Mouse (Mus musculus) heart, embryonic 15.5 days (tissue): ENCODE measurements around the gene Gdf9. TPM values are rescaled to one million over a fixed set of nuclear protein-coding genes. Genes with fewer than 3 reads are reported as not detected.

Source experiments
- ATAC-seq: fragments of 200-750 bp; cut with Nextera tagmentation; replicated peaks from 2 replicates; pipeline ENCODE4 v1.8.0; 2017; ENCODE audit warnings: low read depth, moderate TSS enrichment; ENCODE audit not compliant: insufficient number of reproducible peaks, insufficient read depth, low FRiP score
- H3K27ac ChIP-seq: fragments of 300-500 bp; sonication (generic); 2 replicates; pipeline ENCODE4 v1.5.1; 2015; ENCODE audit warnings: mild to moderate bottlenecking, inconsistent platforms
- H3K27me3 ChIP-seq: fragments of 300-500 bp; sonication (generic); 2 replicates; pipeline ENCODE4 v1.6.1; 2015; ENCODE audit warnings: inconsistent platforms
- H3K36me3 ChIP-seq: fragments of 300-500 bp; sonication (generic); 2 replicates; pipeline ENCODE4 v1.6.1; 2015; ENCODE audit warnings: mild to moderate bottlenecking, inconsistent platforms
- H3K4me1 ChIP-seq: fragments of 300-500 bp; sonication (generic); replicated peaks from 2 replicates; pipeline ENCODE4 v1.6.1; 2015; ENCODE audit warnings: inconsistent platforms
- H3K4me2 ChIP-seq: fragments of 300-500 bp; sonication (generic); 2 replicates; pipeline ENCODE4 v1.6.1; 2015; ENCODE audit warnings: inconsistent platforms, mild to moderate bottlenecking, moderate library complexity
- H3K4me3 ChIP-seq: fragments of 300-500 bp; sonication (generic); 2 replicates; pipeline ENCODE4 v1.5.1; 2015; ENCODE audit warnings: mild to moderate bottlenecking, inconsistent platforms
- H3K9ac ChIP-seq: fragments of 300-500 bp; sonication (generic); 2 replicates; pipeline ENCODE4 v1.6.1; 2015; ENCODE audit warnings: mild to moderate bottlenecking, inconsistent platforms
- H3K9me3 ChIP-seq: fragments of 300-500 bp; sonication (generic); replicated peaks from 2 replicates; pipeline ENCODE4 v1.6.1; 2016; ENCODE audit warnings: inconsistent platforms
- WGBS: fragments of 180-500 bp; shearing (Covaris S2); methylation state at CpG from one replicate; pipeline ENCODE4 v1.1.7; 2015; ENCODE audit warnings: mixed read lengths; 5-methylcytosine and 5-hydroxymethylcytosine counted together
- polyA plus RNA-seq: library from polyadenylated mRNA; unstranded; fragments of >200 nt; fragmentation: Nextera tagmentation; extraction: Ambion mirVana; gene quantifications from 2 replicates; pipeline ENCODE4 v1.2.1, GENCODE M21; 2015

Gene Gdf9
- polyA plus RNA-seq, 1 experiment from 2014 or later = 1.4 TPM

GRCm38 (mm10) chr11:53446183-53446582 is 15.4 kb downstream of the Gdf9 start:
- Histone ChIP-seq H3K9me3 (no peaks in the 10 kb centered on the region), H3K9ac (no peak overlapping the region), H3K27ac (no peak overlapping the region), H3K36me3 (no peaks in the 10 kb centered on the region), H3K4me2 (no peak overlapping the region), H3K4me3 (no peak overlapping the region), H3K4me1 (peaks cover 28% of the 10 kb centered on the region), H3K27me3 (no peaks in the 10 kb centered on the region)
- WGBS = 80% methylated on average over 13 of the region's 13 CpGs
- ATAC-seq = no peak

- 84% methylated on average over 8 of the region's 8 CpGs for WGBS
Observed at GRCm38 (mm10) chr11:53447996-53448395, 17.2 kb downstream of the Gdf9 start.

GRCm38 (mm10) chr11:53448529-53448928 is 17.7 kb downstream of the Gdf9 start:
- Histone ChIP-seq H3K9me3 (no peaks in the 10 kb centered on the region), H3K4me2 (no peak overlapping the region), H3K4me3 (no peak overlapping the region), H3K27ac (peak overlapping the region; percentile 31), H3K27me3 (no peaks in the 10 kb centered on the region), H3K36me3 (no peaks in the 10 kb centered on the region), H3K9ac (no peak overlapping the region), H3K4me1 (peaks cover 18% of the 10 kb centered on the region)
- ATAC-seq = peak; percentile 63; the same call in 1 of the 2 replicates
- 85% methylated on average over 1 of the region's 1 CpGs for WGBS

More at GRCm38 (mm10) chr11:53447996-53448395, 17.2 kb downstream of the Gdf9 start:
- H3K27ac ChIP-seq = peak overlapping the region; percentile 1; the same call in 1 of the 2 replicates
- H3K9ac ChIP-seq = no peak overlapping the region
- H3K36me3 ChIP-seq = no peaks in the 10 kb centered on the region
- no peaks in the 10 kb centered on the region for H3K27me3 ChIP-seq
- ATAC-seq = no peak
- H3K4me3 ChIP-seq = no peak overlapping the region
- peaks cover 18% of the 10 kb centered on the region for H3K4me1 ChIP-seq
- no peaks in the 10 kb centered on the region for H3K9me3 ChIP-seq
- H3K4me2 ChIP-seq = no peak overlapping the region

- no peaks in the 10 kb centered on the region for H3K36me3 ChIP-seq
- no peak overlapping the region for H3K4me2 ChIP-seq
- no peaks in the 10 kb centered on the region for H3K9me3 ChIP-seq
- H3K4me3 ChIP-seq = no peak overlapping the region
- peaks cover 18% of the 10 kb centered on the region for H3K4me1 ChIP-seq
- 35% methylated on average over 15 of the region's 15 CpGs for WGBS
- no peak for ATAC-seq
- no peak overlapping the region for H3K27ac ChIP-seq
- no peaks in the 10 kb centered on the region for H3K27me3 ChIP-seq
- no peak overlapping the region for H3K9ac ChIP-seq
Observed at GRCm38 (mm10) chr11:53450070-53450705, 19.4 kb downstream of the Gdf9 start.

- H3K9me3 ChIP-seq = no peaks in the 10 kb centered on the region
- ATAC-seq = no peak
- H3K36me3 ChIP-seq = no peaks in the 10 kb centered on the region
- peaks cover 18% of the 10 kb centered on the region for H3K4me1 ChIP-seq
- WGBS = 68% methylated on average over 2 of the region's 2 CpGs
- no peak overlapping the region for H3K9ac ChIP-seq
- no peak overlapping the region for H3K4me2 ChIP-seq
- no peak overlapping the region for H3K27ac ChIP-seq
- no peak overlapping the region for H3K4me3 ChIP-seq
- no peaks in the 10 kb centered on the region for H3K27me3 ChIP-seq
Observed at GRCm38 (mm10) chr11:53451361-53451760, 20.5 kb downstream of the Gdf9 start.

GRCm38 (mm10) chr11:53452396-53452795 is 21.6 kb downstream of the Gdf9 start:
- Histone ChIP-seq H3K4me2 (no peak overlapping the region), H3K4me1 (peaks cover 22% of the 10 kb centered on the region), H3K4me3 (no peak overlapping the region), H3K27me3 (no peaks in the 10 kb centered on the region), H3K9ac (no peak overlapping the region), H3K9me3 (no peaks in the 10 kb centered on the region), H3K36me3 (no peaks in the 10 kb centered on the region), H3K27ac (no peak overlapping the region)
- WGBS = 95% methylated on average over 9 of the region's 9 CpGs
- no peak for ATAC-seq

GRCm38 (mm10) chr11:53453031-53453430 is 22.2 kb downstream of the Gdf9 start:
- Histone ChIP-seq H3K27ac (no peak overlapping the region), H3K4me3 (no peak overlapping the region), H3K4me2 (no peak overlapping the region), H3K4me1 (peaks cover 22% of the 10 kb centered on the region), H3K9me3 (no peaks in the 10 kb centered on the region), H3K9ac (no peak overlapping the region), H3K36me3 (no peaks in the 10 kb centered on the region), H3K27me3 (no peaks in the 10 kb centered on the region)
- 72% methylated on average over 5 of the region's 5 CpGs for WGBS
- no peak for ATAC-seq

GRCm38 (mm10) chr11:53456474-53457371 is 25.9 kb downstream of the Gdf9 start, which contains the start of the genes Gm10447 and Shroom1:
Gene Gm10447, minus strand, starts transcription at chr11:53457110.
Gene Shroom1, plus strand, starts transcription at chr11:53457205.
- 3% methylated on average over 42 of the region's 42 CpGs for WGBS
- Histone ChIP-seq H3K9ac (peak within 1 kb of the TSS; percentile 68), H3K27ac (peak within 1 kb of the TSS; percentile 48; the same call in 1 of the 2 replicates), H3K27me3 (peaks cover 7% of the 10 kb centered on the region), H3K4me1 (peaks cover 5% of the 10 kb centered on the region), H3K4me3 (peak within 1 kb of the TSS; percentile 63), H3K9me3 (no peaks in the 10 kb centered on the region), H3K4me2 (peak within 1 kb of the TSS; percentile 95), H3K36me3 (no peaks in the 10 kb centered on the region)
- peak; percentile 79 for ATAC-seq

GRCm38 (mm10) chr11:53457372-53457954 is 26.6 kb downstream of the Gdf9 start:
- no peaks in the 10 kb centered on the region for H3K36me3 ChIP-seq
- peak; percentile 21; the same call in 1 of the 2 replicates for ATAC-seq
- H3K4me3 ChIP-seq = peak overlapping the region; percentile 63
- H3K9me3 ChIP-seq = no peaks in the 10 kb centered on the region
- 8% methylated on average over 29 of the region's 29 CpGs for WGBS
- peaks cover 5% of the 10 kb centered on the region for H3K4me1 ChIP-seq
- H3K27ac ChIP-seq = peak overlapping the region; percentile 48; the same call in 1 of the 2 replicates
- H3K27me3 ChIP-seq = peaks cover 14% of the 10 kb centered on the region
- peak overlapping the region; percentile 68 for H3K9ac ChIP-seq
- peak overlapping the region; percentile 95 for H3K4me2 ChIP-seq

- H3K9ac ChIP-seq = no peak overlapping the region
- H3K9me3 ChIP-seq = no peaks in the 10 kb centered on the region
- H3K4me1 ChIP-seq = peaks cover 13% of the 10 kb centered on the region
- WGBS = 75% methylated on average over 3 of the region's 3 CpGs
- no peak for ATAC-seq
- peaks cover 30% of the 10 kb centered on the region for H3K27me3 ChIP-seq
- H3K4me3 ChIP-seq = no peak overlapping the region
- no peak overlapping the region for H3K4me2 ChIP-seq
- H3K27ac ChIP-seq = no peak overlapping the region
- H3K36me3 ChIP-seq = no peaks in the 10 kb centered on the region
Observed at GRCm38 (mm10) chr11:53458996-53459395, 28.2 kb downstream of the Gdf9 start.

- Histone ChIP-seq H3K27me3 (peaks cover 42% of the 10 kb centered on the region), H3K9ac (no peak overlapping the region), H3K9me3 (no peaks in the 10 kb centered on the region; the same call in 1 of the 2 replicates), H3K4me1 (peaks cover 15% of the 10 kb centered on the region), H3K4me3 (no peak overlapping the region), H3K36me3 (no peaks in the 10 kb centered on the region), H3K27ac (no peak overlapping the region), H3K4me2 (no peak overlapping the region)
- ATAC-seq = no peak
- WGBS = 62% methylated on average over 3 of the region's 3 CpGs
Observed at GRCm38 (mm10) chr11:53460192-53460591, 29.4 kb downstream of the Gdf9 start.
